Mouse (Mus musculus) hindlimb bud, embryonic 11.5 days (tissue): Measurements from ENCODE around the gene Bcl6.

ENCODE experiments used
- DNase-seq: peaks from one replicate; pipeline ENCODE4 v3.0.0-alpha.2; 2012; ENCODE audit warnings: low read depth, low spot score; ENCODE audit errors: extremely low spot score

Gene Bcl6

DNA sequence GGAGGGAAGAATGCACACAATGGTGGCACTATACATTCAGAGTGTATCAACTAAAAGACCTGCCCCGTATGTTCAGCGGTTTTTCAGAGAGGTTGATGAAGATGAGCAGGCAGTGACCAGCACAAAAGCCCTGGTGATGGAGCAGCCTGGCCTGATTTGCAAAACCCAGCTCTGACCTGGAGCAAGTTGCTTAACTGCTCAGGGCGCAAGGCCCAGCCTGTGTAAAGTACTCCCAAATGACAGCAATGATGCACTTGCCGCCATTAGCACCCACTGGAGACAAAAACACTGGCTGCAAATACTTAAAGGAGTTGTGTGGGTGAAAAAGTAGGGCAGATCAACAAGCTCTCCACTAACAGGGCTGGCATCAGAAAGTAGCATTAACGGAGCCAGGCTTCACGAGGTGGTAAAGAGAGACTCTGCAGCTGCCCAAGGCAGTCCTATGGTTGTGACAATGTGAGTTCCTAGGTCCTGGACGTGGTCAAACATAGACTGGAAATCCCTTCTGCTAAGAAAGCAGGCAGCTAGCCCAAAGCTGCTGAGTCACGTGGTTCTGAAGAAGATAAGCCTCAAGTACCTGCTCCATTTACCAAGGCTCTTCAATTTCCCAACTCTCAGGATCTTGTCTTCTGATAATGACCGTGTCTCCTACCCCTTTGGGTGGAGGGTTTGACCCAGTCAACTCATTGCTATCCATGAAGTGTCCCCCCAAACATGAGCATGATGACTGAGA, 14.9 kb downstream of the Bcl6 start:
- DNase-seq, result no peak

DNA sequence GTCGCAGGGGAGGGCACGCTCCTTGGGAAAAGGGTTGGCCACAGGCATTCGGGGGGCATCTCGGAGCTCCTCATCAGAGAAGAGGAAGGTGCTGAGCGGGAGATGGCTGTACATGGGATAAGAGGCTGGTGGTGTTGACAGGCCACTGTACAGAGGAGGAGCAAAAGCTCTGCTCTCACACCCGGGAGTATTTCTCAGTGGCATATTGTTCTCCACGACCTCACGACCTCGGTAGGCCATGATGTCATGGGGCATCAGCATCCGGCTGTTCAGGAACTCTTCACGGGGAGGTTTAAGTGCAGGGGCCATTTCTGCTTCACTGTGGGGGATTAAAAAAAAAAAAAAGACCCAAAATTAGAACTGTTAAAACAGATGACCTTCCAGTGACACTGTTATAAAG, 15.8 kb downstream of the Bcl6 start:
- DNase-seq, result no peak

DNA sequence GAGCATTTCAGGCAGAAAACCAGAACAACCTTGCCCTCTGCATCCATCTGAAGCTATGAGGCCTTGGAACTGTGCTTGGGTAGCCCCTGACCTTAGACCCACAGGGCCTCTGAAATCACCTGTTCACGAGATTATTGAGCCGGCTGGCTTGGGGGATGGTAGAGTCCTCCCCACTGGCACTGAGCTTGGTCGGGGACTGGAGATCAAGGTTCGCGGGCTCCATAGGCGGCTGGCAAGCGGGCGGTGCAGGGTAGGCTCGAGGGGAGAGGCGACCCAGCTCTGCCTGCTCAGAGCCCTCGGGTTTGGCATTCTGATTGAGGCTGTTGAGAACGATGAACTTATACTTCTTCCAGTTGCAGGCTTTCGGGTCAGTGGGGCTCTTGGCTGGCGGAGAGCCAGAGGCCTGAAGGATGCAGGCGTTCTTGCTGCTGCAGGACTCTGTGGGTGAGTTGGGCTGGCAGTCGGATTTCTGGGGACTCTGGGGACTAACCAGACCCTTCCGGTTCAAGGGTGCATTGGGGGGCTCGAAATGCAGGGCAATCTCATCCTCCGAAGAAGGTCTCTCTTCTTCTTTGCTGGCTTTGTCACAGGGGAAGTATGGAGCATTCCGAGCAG, 16.4 kb downstream of the Bcl6 start:
- DNase-seq, result no peak

- DNase-seq, result no peak
Measured at GRCm38 (mm10) chr16:23969919-23970318, 18.7 kb downstream of the Bcl6 start.

- DNase-seq, result no peak
Measured at GRCm38 (mm10) chr16:23968888-23969287, 19.8 kb downstream of the Bcl6 start.

DNA sequence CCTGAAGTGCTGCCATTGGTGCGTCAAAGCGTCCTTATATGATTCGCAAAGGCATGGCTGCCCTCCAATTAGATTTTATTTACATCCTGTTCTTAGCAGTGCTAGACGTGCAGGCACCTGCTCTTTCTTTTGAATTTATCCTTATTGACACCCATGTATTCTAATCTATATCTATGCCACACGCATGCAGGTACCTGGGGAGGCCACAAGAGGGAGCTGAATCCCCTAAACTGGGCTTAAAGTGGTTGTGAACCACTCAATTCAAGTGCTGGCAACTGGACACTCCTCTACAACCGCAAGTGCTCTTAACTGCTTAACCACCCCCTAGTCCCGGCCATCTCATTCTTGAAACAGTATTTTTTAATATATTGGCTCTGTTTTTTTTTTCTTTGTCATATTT, 21.4 kb downstream of the Bcl6 start:
- DNase-seq, result no peak

GRCm38 (mm10) chr16:23966066-23966465, 22.6 kb downstream of the Bcl6 start:
- no peak for DNase-seq

DNA sequence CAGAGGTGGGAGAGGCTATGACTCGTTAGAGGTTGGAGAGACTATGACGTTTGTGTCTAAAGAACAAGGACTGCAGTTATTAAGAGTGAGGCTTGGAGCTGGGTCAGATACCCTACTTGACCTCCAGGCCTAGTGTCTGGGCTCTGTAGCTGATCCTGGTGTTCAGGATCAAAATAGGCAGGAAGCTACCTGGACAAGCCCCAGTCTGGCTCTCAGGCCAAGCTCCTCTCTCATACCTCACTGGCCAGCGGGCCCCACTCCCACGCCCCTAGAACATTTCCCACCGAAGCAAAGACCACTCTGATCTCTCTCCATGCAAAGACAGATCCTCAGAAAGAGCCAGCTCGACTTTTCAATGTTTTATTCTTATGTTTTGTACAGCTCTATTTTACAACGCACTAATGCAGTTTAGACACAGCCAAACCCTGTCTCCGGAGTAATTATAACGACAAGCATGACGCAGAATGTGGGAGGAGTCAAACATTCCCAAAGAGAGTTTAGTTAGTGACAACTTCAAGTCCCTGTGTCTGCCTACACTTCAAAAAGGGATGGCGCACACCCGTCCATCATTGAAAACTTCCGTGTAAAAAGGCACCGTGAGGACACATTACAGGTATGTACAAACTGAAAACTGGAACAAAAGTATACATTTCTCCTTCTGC, 23.8 kb downstream of the Bcl6 start:
- no peak for DNase-seq

DNA sequence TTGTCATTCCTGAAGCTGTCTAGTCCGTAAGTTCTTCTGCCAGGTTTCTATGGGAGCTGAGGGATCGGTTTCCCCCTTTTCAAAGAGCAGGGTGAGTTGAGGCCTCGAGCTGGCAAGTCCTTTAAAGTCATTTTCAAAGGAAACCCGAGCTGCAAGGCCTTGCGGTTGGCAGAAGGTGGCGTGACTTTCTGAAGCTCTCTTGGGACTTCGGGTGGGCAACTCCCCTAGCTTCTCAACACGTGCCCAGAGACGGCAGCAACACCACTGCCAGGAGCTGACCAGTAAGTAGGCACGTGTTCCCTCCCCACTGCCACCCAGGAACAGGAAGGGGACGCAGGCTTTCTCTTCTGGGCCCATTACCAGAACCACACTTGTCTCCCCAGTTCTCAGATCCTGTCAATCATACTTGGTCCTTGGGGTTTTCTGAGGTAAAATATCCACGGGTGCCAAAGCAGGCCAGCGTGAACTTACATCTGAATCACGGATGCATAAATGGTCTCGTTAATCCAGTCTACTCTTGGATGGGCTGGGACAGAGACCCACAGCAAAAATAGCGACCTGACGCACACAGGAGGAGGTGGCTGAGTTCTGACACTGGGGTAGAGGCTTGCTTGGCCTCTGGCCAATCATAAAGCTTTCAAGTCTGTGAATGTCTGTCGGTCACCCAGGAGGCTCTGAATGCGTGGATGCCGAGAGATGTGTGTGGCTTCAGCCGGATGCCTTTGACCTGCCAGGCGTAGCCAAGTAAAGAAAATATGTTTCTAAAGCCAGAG, 24.6 kb downstream of the Bcl6 start:
- no peak for DNase-seq

DNA sequence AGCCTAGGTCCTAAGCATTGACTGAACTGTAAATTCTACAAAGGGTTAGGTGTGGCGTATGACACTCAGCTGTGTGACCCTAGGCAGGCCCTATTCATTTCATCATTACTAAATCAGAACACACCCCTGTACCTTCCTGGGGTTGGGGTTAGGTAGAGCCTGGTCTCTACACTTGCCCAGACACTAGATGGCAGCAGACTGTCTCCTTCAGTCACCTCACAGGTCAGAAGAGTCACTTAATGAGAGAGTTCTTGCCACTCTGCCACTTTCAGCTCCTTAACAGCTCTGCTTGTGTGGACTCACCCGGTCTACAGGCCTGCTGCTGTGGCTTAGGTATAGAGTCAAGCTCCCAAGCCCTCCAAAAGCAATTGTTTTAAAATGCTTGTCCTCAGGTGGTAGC, 26.3 kb downstream of the Bcl6 start:
- no peak for DNase-seq

GRCm38 (mm10) chr16:23958938-23959337, 29.7 kb downstream of the Bcl6 start:
- no peak for DNase-seq

DNA sequence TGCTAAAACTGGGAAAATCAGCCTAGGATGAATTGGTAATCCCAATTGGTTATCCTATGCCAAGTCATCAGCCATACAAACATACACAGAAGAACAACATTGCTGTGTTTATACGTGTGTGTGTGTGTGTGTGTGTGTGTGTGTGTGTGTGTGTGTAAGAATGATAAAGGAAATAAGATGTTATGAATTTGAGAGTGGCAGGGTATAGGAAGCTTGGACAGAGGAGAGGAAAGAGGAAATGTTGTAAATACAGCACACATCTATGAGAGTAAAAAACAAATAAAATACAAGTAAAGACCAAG, 34.7 kb downstream of the Bcl6 start:
- no peak for DNase-seq

DNA sequence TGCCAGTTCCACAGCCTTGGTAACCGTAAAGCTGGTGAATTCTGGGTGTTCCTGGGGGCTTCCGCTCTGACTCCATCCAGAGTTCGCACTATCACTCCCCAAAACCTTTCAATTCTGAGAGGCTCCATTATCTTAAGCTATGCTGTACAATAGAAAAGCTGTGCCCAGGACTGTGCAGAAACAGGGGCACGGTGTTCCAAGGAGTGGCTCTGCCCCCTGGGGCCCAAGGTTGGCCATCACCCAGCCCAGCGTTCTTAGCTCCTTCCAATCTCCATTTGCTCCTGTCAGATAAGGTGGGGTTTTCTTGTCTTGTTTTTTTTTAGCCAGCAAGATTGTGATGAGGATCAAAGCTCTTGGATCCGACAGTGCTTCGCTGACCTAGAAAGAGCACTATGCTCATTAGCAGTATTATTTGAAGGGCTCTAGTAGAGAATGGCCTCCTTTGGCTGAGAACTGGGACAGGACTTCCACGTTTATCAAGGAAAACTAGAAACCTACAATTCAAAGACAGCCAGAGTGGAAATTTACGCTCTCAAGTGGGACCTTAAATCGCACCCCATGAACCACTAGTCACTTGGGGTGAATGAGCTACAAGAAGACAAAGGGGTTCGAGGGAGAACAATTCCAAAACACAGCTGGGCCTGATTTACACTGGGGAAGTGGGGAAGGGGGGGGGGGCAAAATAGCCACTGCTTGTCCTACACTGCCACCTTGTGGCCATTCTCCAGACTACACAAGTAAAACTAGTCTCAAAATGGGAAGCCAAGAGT, 35.3 kb downstream of the Bcl6 start:
- peak; percentile 18 for DNase-seq

DNA sequence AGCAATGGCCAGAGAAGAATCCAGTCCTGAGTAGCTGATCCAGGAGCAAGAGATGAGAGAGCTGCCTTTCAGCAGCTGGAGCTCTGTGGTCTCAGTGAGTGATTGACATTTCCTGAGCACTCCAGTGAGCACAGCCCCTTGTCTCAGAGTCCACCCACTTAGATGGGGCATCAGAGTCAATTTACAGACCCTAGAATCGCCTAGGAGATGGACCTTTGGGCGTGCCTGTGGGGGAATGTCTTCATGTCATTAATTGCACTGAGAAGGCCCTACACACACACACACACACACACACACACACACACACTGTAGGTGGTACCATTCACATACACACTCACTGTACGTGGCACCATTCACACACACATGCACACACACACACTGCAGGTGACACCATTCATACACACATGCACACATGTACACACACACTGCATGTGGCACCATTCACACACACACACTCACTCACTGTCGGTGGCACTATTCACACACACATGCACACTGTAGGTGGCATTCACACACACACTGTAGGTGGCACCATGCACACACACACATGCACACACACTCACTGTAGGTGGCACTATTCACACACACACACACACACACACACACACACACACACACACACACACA, 36.4 kb downstream of the Bcl6 start:
- DNase-seq, result no peak

GRCm38 (mm10) chr16:23947654-23948053, 41.0 kb downstream of the Bcl6 start:
- DNase-seq, result no peak

DNA sequence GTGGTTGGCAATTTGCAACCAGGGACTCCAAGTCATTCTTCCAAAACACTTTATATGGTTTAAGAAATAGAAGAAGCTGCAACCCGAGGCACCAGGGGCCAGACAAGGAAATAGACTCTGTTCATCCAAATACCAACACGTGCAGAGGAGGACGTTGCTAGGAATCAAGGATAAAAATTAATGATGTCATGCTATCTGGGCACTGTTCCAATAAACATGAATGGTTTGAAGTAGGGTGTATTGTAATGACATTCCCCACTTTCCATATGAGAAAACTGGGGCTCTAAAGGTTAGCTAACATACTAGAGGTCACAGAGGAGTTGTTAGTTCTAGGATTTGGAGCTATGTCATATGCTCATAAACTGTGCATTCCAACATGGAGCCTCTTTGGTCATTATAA, 43.9 kb downstream of the Bcl6 start:
- DNase-seq, result no peak

DNA sequence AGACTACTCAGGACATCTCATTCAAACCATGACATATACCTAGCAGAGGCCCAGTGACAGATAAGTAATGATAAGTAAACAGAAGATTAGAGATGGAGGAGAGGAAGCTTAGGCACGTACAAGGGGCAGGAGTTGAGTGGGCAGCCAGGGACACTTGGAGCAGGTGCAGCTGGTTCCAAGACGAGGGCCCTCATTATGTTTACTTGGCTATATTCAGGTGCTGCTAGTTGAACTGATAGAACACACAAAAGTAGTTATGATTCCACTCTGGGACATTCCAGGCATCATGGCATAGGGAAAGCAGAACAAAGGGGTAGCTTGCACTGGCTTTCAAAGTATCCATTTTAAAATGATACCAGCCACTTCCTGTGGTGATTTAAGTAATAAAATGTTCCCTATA, 54.3 kb downstream of the Bcl6 start:
- no peak for DNase-seq

DNA sequence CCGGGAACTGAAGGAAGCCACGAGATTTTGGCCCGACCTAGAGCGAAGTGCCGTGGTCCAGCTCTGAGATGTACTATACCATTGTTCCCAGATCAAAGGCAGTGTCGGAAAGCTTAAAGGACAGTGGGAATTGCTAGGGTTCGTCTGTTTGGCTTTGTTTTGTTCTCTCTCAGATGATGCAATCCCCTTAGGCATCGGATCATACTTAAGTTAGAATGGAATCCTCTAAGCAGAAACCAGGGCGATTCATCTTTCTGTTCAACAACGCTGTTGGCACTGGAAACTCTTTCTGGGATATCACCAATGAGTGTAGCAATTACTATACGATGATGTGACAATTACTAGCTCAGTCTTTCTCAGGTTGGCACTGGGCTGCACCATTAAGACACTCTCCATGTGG, 56.4 kb downstream of the Bcl6 start, which contains the start of gene Rtp2:
Gene Rtp2 (minus strand): TSS at position 101 of the 400 bp plus-strand sequence.
- no peak for DNase-seq

DNA sequence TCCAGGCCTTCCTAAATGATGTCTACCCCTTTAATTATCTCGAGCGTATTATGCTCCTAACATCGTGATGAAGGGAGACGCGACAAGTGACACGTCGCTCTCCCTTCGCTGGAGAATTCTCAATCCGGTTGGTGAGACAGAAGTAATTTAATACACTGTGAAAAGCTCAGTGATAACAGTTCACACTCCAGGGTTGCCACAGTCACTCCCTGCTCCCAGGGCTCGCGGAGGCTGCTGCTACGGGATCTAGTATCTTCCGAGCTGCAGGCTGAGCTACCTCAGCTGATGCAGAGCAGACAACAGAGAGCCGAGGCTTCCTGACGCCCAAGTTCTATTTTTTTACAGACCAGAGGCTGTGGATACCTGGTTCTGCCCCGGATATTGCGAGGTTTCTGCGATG, 57.4 kb downstream of the Bcl6 start:
- DNase-seq, result no peak

GRCm38 (mm10) chr16:23930426-23931073, 58.1 kb downstream of the Bcl6 start:
- no peak for DNase-seq
